Mouse (Mus musculus) hindbrain, embryonic 16.5 days (tissue): ENCODE measurements around the gene Ncmap. TPM values are rescaled to one million over a fixed set of nuclear protein-coding genes. Genes with fewer than 3 reads are reported as not detected.

Source experiments
- ATAC-seq: fragments of 200-750 bp; cut with Nextera tagmentation; 2 replicates; pipeline ENCODE4 v1.8.0; 2017; ENCODE audit warnings: moderate TSS enrichment, moderate library complexity
- H3K27ac ChIP-seq: fragments of 300-500 bp; sonication (generic); 2 replicates; pipeline ENCODE4 v1.5.1; 2014; ENCODE audit warnings: low read depth, mild to moderate bottlenecking, control low read depth, low read length, moderate library complexity
- H3K27me3 ChIP-seq: fragments of 300-500 bp; sonication (generic); replicated peaks from 2 replicates; pipeline ENCODE4 v1.6.1; 2014; ENCODE audit warnings: low read length; ENCODE audit not compliant: control insufficient read depth, insufficient read depth
- H3K36me3 ChIP-seq: fragments of 300-500 bp; sonication (generic); 2 replicates; pipeline ENCODE4 v1.6.1; 2014; ENCODE audit warnings: mild to moderate bottlenecking, low read length, moderate library complexity, mixed read lengths; ENCODE audit not compliant: control insufficient read depth, insufficient read depth
- H3K4me1 ChIP-seq: fragments of 300-500 bp; sonication (generic); 2 replicates; pipeline ENCODE4 v1.6.1; 2014; ENCODE audit warnings: low read depth, low read length; ENCODE audit not compliant: control insufficient read depth, insufficient read depth
- H3K4me2 ChIP-seq: fragments of 300-500 bp; sonication (generic); 2 replicates; pipeline ENCODE4 v1.6.1; 2014; ENCODE audit warnings: mild to moderate bottlenecking, low read length, control low read depth, moderate library complexity
- H3K4me3 ChIP-seq: fragments of 300-500 bp; sonication (generic); 2 replicates; pipeline ENCODE4 v1.5.1; 2014; ENCODE audit warnings: mild to moderate bottlenecking, low read length, control low read depth, moderate library complexity
- H3K9ac ChIP-seq: fragments of 300-500 bp; sonication (generic); 2 replicates; pipeline ENCODE4 v1.6.1; 2014; ENCODE audit warnings: low read depth, mild to moderate bottlenecking, control low read depth, low read length, moderate library complexity
- H3K9me3 ChIP-seq: fragments of 300-500 bp; sonication (generic); 2 replicates; pipeline ENCODE4 v1.6.1; 2014; ENCODE audit warnings: mild to moderate bottlenecking, low read length, moderate library complexity; ENCODE audit not compliant: control insufficient read depth
- WGBS: fragments of 180-500 bp; shearing (Covaris S2); extraction: QIAGEN DNeasy Blood & Tissue Kit; methylation state at CpG from one replicate; pipeline ENCODE4 v1.1.7; 2014; 5-methylcytosine and 5-hydroxymethylcytosine counted together
- polyA plus RNA-seq: library from polyadenylated mRNA; unstranded; fragments of >200 nt; fragmentation: Nextera tagmentation; extraction: Ambion mirVana; gene quantifications from 2 replicates; pipeline ENCODE4 v1.2.1, GENCODE M21; 2015

The Ncmap gene
- polyA plus RNA-seq, 1 experiment from 2014 or later, result 1.0 TPM

- Histone ChIP-seq H3K36me3 (peaks cover 18% of the 10 kb centered on the region), H3K27me3 (no peaks in the 10 kb centered on the region), H3K4me3 (no peak overlapping the region), H3K4me1 (no peaks in the 10 kb centered on the region), H3K9ac (no peak overlapping the region), H3K9me3 (no peaks in the 10 kb centered on the region), H3K4me2 (no peak overlapping the region), H3K27ac (no peak overlapping the region)
- WGBS, result 41% methylated on average over 4 of the region's 4 CpGs
- no peak for ATAC-seq
Observed at GRCm38 (mm10) chr4:135411633-135412032, 13.6 kb upstream of the Ncmap start.

GRCm38 (mm10) chr4:135406180-135406579 is 8.2 kb upstream of the Ncmap start:
- 0 out of 2 replicates have a peak, but pooled peaks cover under 1% of the 10 kb centered on the region for H3K36me3 ChIP-seq
- no peak overlapping the region for H3K4me2 ChIP-seq
- H3K9ac ChIP-seq, result no peak overlapping the region
- no peaks in the 10 kb centered on the region for H3K27me3 ChIP-seq
- H3K27ac ChIP-seq, result no peak overlapping the region
- no peaks in the 10 kb centered on the region for H3K9me3 ChIP-seq
- WGBS, result 45% methylated on average over 5 of the region's 5 CpGs
- H3K4me3 ChIP-seq, result no peak overlapping the region
- no peak for ATAC-seq
- no peaks in the 10 kb centered on the region for H3K4me1 ChIP-seq

GRCm38 (mm10) chr4:135404916-135405315 is 6.9 kb upstream of the Ncmap start:
- no peaks in the 10 kb centered on the region for H3K9me3 ChIP-seq
- no peak overlapping the region for H3K9ac ChIP-seq
- no peaks in the 10 kb centered on the region for H3K4me1 ChIP-seq
- no peak for ATAC-seq
- no peaks in the 10 kb centered on the region for H3K27me3 ChIP-seq
- no peak overlapping the region for H3K27ac ChIP-seq
- WGBS, result 95% methylated on average over 2 of the region's 2 CpGs
- no peak overlapping the region for H3K4me3 ChIP-seq
- no peaks in the 10 kb centered on the region for H3K36me3 ChIP-seq
- H3K4me2 ChIP-seq, result no peak overlapping the region

GRCm38 (mm10) chr4:135404048-135404447 is 6.0 kb upstream of the Ncmap start:
- Histone ChIP-seq H3K9ac (no peak overlapping the region), H3K4me3 (no peak overlapping the region), H3K4me2 (no peak overlapping the region), H3K27me3 (peaks cover 6% of the 10 kb centered on the region), H3K27ac (no peak overlapping the region), H3K36me3 (no peaks in the 10 kb centered on the region), H3K9me3 (no peaks in the 10 kb centered on the region), H3K4me1 (no peaks in the 10 kb centered on the region)
- ATAC-seq, result no peak
- WGBS, result 77% methylated on average over 10 of the region's 10 CpGs

GRCm38 (mm10) chr4:135401881-135402280 is 3.9 kb upstream of the Ncmap start:
- H3K27ac ChIP-seq, result no peak overlapping the region
- no peaks in the 10 kb centered on the region for H3K36me3 ChIP-seq
- no peak overlapping the region for H3K4me3 ChIP-seq
- H3K9ac ChIP-seq, result no peak overlapping the region
- ATAC-seq, result no peak
- peaks cover 9% of the 10 kb centered on the region for H3K27me3 ChIP-seq
- 32% methylated on average over 7 of the region's 7 CpGs for WGBS
- no peak overlapping the region for H3K4me2 ChIP-seq
- peaks cover 8% of the 10 kb centered on the region for H3K4me1 ChIP-seq
- H3K9me3 ChIP-seq, result no peaks in the 10 kb centered on the region

GRCm38 (mm10) chr4:135397551-135397950 is 476 bp downstream of the Ncmap start:
- WGBS, result 7% methylated on average over 16 of the region's 16 CpGs
- H3K4me3 ChIP-seq, result peak overlapping the region; percentile 35
- peaks cover 18% of the 10 kb centered on the region for H3K27me3 ChIP-seq
- no peaks in the 10 kb centered on the region for H3K9me3 ChIP-seq
- H3K27ac ChIP-seq, result no peak overlapping the region
- no peak for ATAC-seq
- H3K9ac ChIP-seq, result peak overlapping the region; percentile 43
- H3K4me1 ChIP-seq, result peaks cover 8% of the 10 kb centered on the region
- H3K36me3 ChIP-seq, result no peaks in the 10 kb centered on the region
- H3K4me2 ChIP-seq, result peak overlapping the region; percentile 63

- Histone ChIP-seq H3K9ac (no peak overlapping the region), H3K4me2 (no peak overlapping the region), H3K9me3 (no peaks in the 10 kb centered on the region), H3K27me3 (peaks cover 18% of the 10 kb centered on the region), H3K27ac (no peak overlapping the region), H3K4me3 (no peak overlapping the region), H3K36me3 (no peaks in the 10 kb centered on the region), H3K4me1 (peaks cover 8% of the 10 kb centered on the region)
- 90% methylated on average over 5 of the region's 5 CpGs for WGBS
- ATAC-seq, result no peak
Observed at GRCm38 (mm10) chr4:135396303-135396702, 1.7 kb downstream of the Ncmap start.

- Histone ChIP-seq H3K4me3 (no peak overlapping the region), H3K27ac (no peak overlapping the region), H3K4me2 (no peak overlapping the region), H3K9me3 (no peaks in the 10 kb centered on the region), H3K4me1 (peaks cover 8% of the 10 kb centered on the region), H3K36me3 (no peaks in the 10 kb centered on the region), H3K27me3 (peaks cover 18% of the 10 kb centered on the region), H3K9ac (no peak overlapping the region)
- WGBS, result 90% methylated on average over 4 of the region's 4 CpGs
- ATAC-seq, result no peak
Observed at GRCm38 (mm10) chr4:135395375-135395774, 2.7 kb downstream of the Ncmap start.

GRCm38 (mm10) chr4:135394666-135395065 is 3.4 kb downstream of the Ncmap start:
- ATAC-seq, result no peak

GRCm38 (mm10) chr4:135393381-135393780 is 4.6 kb downstream of the Ncmap start:
- no peak for ATAC-seq
- no peak overlapping the region for H3K4me2 ChIP-seq
- H3K27me3 ChIP-seq, result peaks cover 10% of the 10 kb centered on the region
- H3K9ac ChIP-seq, result no peak overlapping the region
- H3K4me1 ChIP-seq, result peaks cover 8% of the 10 kb centered on the region
- 79% methylated on average over 6 of the region's 6 CpGs for WGBS
- no peaks in the 10 kb centered on the region for H3K36me3 ChIP-seq
- no peak overlapping the region for H3K27ac ChIP-seq
- no peaks in the 10 kb centered on the region for H3K9me3 ChIP-seq
- H3K4me3 ChIP-seq, result no peak overlapping the region

More at GRCm38 (mm10) chr4:135394666-135395065, 3.4 kb downstream of the Ncmap start:
- H3K4me1 ChIP-seq, result peaks cover 8% of the 10 kb centered on the region
- no peak overlapping the region for H3K27ac ChIP-seq
- no peak overlapping the region for H3K4me3 ChIP-seq
- no peak overlapping the region for H3K4me2 ChIP-seq
- H3K27me3 ChIP-seq, result peaks cover 17% of the 10 kb centered on the region
- H3K9me3 ChIP-seq, result no peaks in the 10 kb centered on the region
- WGBS, result 89% methylated on average over 7 of the region's 7 CpGs
- no peaks in the 10 kb centered on the region for H3K36me3 ChIP-seq
- no peak overlapping the region for H3K9ac ChIP-seq
